Mouse (Mus musculus) urinary bladder, adult 18-20 months (tissue): ENCODE measurements around the gene Ctnnbip1.
"Not testable (repeated sequence)": the region's sequence is repeated elsewhere in the genome, so short reads cannot be mapped to it uniquely, and the experiment has no call there.

ENCODE experiments used
- DNase-seq, 2 experiments: peaks; one replicate each; pipeline ENCODE4 v3.0.0; 2022; ENCODE audit warnings: low spot score in 2 of 2, mixed read lengths in 2 of 2

Gene Ctnnbip1

GRCm38 (mm10) chr4:149586783-149587595 lies 69.0 kb downstream of the Ctnnbip1 start:
- peak in 1 of 2 experiments; percentile 51 for DNase-seq

GRCm38 (mm10) chr4:149587596-149588168 lies 69.6 kb downstream of the Ctnnbip1 start:
- DNase-seq, result no peak

- no peak for DNase-seq
These were observed 72.2 kb downstream of the Ctnnbip1 start for GRCm38 (mm10) chr4:149590200-149590599.

GRCm38 (mm10) chr4:149591486-149591885 lies 73.5 kb downstream of the Ctnnbip1 start:
- DNase-seq, result no peak

- no peak for DNase-seq
These were observed 77.0 kb downstream of the Ctnnbip1 start for GRCm38 (mm10) chr4:149594913-149595581.

GRCm38 (mm10) chr4:149597641-149598208 lies 79.7 kb downstream of the Ctnnbip1 start:
- no peak for DNase-seq

GRCm38 (mm10) chr4:149599549-149599948 lies 81.5 kb downstream of the Ctnnbip1 start:
- no peak for DNase-seq

GRCm38 (mm10) chr4:149600130-149600529 lies 82.1 kb downstream of the Ctnnbip1 start:
- no peak for DNase-seq

- no peak for DNase-seq
These were observed 83.4 kb downstream of the Ctnnbip1 start for GRCm38 (mm10) chr4:149601484-149601883.

- no peak for DNase-seq
These were observed 84.2 kb downstream of the Ctnnbip1 start for GRCm38 (mm10) chr4:149602236-149602635.

GRCm38 (mm10) chr4:149603860-149604259 lies 85.8 kb downstream of the Ctnnbip1 start:
- DNase-seq, result no peak

- DNase-seq, result no peak
These were observed 86.5 kb downstream of the Ctnnbip1 start for GRCm38 (mm10) chr4:149604518-149604917.

GRCm38 (mm10) chr4:149606056-149606455 lies 88.0 kb downstream of the Ctnnbip1 start:
- no peak for DNase-seq

- no peak for DNase-seq
These were observed 88.8 kb downstream of the Ctnnbip1 start for GRCm38 (mm10) chr4:149606766-149607358.

- no peak for DNase-seq
These were observed 89.7 kb downstream of the Ctnnbip1 start for GRCm38 (mm10) chr4:149607591-149608308.

- DNase-seq, result no peak
These were observed 90.2 kb downstream of the Ctnnbip1 start for GRCm38 (mm10) chr4:149608309-149608638.

- no peak for DNase-seq
These were observed 91.4 kb downstream of the Ctnnbip1 start for GRCm38 (mm10) chr4:149609256-149610025.

GRCm38 (mm10) chr4:149611376-149612044 lies 93.5 kb downstream of the Ctnnbip1 start:
- DNase-seq, result no peak

- not testable (repeated sequence) for DNase-seq
These were observed 95.5 kb downstream of the Ctnnbip1 start for GRCm38 (mm10) chr4:149613497-149613896.

- DNase-seq, result no peak
These were observed 96.8 kb downstream of the Ctnnbip1 start for GRCm38 (mm10) chr4:149614869-149615268.
